Mouse (Mus musculus): ENCODE results near the gene Ptpn4.

Gene Ptpn4

DNA sequence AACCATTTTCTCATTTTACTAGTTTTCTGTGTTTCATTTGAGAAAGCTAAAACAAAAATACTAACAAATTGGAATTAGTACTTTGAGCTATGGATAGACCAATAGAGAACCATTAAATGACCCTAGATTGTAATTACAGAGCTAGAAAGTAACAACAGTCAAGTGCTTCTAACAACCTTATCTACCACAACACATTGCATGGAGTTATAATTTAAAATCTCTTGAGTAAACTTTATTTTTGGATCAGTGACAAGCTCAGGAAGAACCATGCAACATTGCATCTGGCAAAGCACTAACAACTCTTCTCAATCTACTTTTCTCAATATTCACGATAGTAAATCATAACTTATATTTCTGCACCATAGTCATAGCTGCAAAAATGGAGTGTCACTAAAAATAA, 29.7 kb downstream of the Ptpn4 start:
- no peak for DNase-seq (ENCODE audit: low read depth, low spot score)

- DNase-seq (ENCODE audit: low read depth, low spot score), result no peak
Observed at GRCm38 (mm10) chr1:119805984-119806383, 31.4 kb downstream of the Ptpn4 start.

DNA sequence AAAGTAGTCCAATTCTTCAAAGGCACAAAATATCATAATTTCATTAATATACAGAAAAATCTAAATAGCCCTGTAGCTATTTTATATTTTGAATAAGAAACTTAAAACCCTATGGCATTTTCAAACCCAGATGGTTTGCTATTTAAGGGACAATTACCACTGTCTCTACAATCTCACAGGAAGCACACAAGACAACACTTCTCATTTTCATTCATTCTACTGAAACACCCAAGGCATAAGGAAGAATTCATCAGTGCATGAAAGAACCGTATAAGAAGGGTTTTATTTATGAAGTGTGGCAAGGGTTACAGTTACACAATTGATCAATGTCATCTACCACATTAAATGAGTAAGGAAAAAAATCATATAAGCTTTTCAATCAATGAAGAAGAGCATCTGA, 32.8 kb downstream of the Ptpn4 start:
- DNase-seq (ENCODE audit: low read depth, low spot score), result no peak

DNA sequence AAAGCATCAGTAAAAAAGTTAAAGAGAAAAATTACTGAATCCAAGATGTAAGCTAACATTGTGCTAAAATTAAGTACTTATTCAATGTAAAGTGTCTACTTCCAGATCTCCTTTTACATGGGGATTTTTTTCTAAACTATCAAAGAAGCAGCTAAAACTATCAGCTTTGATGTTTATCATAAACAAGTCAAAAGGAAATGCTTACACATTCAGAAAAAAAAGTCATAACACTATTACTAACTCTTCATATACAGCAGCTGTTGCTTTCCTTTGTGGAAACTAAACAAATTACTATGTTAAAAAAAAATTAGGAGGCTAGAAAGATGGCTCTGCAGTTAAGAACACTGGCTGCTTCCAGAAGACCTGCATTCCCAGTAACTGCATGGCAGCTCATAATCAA, 42.2 kb downstream of the Ptpn4 start:
- no peak for DNase-seq (ENCODE audit: low read depth, low spot score)

GRCm38 (mm10) chr1:119794342-119794741, 43.1 kb downstream of the Ptpn4 start:
- no peak for DNase-seq (ENCODE audit: low read depth, low spot score)

- DNase-seq (ENCODE audit: low read depth, low spot score), result no peak
Observed at GRCm38 (mm10) chr1:119790616-119791015, 46.8 kb downstream of the Ptpn4 start.

DNA sequence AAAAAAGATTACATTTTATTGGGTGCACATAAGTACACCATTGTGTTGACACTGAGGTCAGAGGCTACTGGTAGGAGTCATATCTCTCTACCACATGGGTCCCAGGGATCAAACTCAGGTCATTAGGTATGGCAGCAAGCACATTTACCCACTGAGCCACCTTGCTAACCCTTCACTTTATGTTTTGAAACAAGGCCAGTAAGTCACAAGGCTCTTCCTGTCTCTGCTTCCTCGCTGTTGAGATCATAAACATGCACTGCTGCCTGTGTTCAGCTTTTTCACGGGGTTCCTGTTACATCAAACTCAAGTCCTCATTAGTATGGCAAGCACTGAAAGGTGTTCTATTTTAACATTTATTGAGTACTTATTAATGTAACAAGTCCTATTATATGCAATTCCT, 61.5 kb downstream of the Ptpn4 start:
- DNase-seq (ENCODE audit: low read depth, low spot score), result no peak

GRCm38 (mm10) chr1:119735692-119736091, 101.7 kb downstream of the Ptpn4 start:
- DNase-seq (ENCODE audit: low read depth, low spot score), result no peak

DNA sequence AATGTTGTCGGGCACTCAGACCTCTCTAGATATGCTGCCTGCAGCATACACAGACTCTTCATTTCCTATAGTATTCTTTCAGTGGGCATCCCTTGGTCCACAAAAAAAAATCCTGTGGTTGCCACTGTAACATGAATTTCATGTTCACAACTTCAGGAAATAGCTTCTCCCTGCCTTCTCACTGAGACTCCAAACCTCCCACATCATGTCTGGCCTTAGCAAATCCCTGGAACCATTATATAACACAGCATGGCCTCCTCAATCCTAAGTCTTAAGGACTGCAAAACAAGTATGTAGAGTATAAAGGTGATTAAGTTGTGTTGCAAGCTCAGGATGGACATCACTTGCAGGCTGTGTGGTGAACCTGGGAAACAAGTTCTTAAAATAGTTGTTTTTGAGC, 102.6 kb downstream of the Ptpn4 start:
- DNase-seq (ENCODE audit: low read depth, low spot score), result no peak

GRCm38 (mm10) chr1:119731166-119731565, 106.2 kb downstream of the Ptpn4 start:
- no peak for DNase-seq (ENCODE audit: low read depth, low spot score)

GRCm38 (mm10) chr1:119713017-119713416, 124.4 kb downstream of the Ptpn4 start:
- DNase-seq (ENCODE audit: low read depth, low spot score), result no peak

DNA sequence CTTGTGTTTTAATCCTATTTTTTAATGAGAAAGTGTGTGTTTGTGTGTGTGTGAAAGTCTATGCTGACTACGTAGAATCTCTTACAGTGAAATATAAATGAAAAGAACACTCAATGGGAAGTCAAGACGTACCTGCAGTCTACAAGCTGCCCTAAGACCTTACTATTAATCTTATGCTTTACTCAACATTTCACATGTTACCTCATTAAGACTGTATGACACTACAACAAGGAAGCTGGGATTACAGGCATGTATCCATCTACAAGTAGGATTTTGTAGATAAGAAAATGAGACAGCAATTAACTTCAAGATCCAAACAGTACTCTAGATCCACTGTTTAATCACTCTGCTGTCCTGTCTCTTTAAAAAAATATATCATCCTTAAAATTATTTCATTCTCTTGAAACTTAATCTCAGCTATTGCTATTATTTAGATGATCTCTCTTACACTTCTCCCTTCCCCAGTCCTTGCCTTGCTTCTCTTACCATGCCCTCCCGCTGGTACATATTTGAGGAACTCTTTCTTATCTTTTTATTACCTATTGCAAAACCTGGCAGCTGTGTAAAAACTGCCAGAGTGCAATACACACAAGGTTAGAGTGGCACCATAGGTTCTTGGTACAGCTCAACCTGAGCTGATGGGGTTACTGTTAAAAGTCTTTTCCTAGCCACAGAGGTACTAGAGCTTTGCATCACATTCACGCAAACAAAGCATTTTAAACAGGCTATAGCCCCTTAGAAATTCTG, 130.8 kb downstream of the Ptpn4 start:
- no peak for DNase-seq (ENCODE audit: low read depth, low spot score)

DNA sequence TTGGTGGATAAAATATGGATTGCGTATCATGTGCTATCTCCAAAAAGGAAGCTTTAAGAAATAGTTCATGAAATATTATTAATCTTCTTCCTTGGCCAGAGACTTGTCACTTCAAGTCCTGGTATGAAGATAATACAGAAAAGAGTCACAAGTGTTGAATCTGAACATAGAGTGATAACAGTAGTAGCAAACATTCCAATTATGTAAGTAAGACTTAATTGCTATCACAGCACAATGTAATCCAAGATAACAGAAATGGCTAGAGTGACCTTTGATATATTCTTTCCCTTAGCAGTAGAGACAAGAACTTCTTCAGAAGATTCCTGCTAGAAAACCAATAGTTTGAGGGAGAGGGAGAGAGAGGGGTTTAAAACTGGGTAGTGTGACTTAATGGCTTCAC, 140.6 kb downstream of the Ptpn4 start:
- DNase-seq (ENCODE audit: low read depth, low spot score), result no peak

GRCm38 (mm10) chr1:119685773-119686558, 151.4 kb downstream of the Ptpn4 start:
- no peak for DNase-seq (ENCODE audit: low read depth, low spot score)

DNA sequence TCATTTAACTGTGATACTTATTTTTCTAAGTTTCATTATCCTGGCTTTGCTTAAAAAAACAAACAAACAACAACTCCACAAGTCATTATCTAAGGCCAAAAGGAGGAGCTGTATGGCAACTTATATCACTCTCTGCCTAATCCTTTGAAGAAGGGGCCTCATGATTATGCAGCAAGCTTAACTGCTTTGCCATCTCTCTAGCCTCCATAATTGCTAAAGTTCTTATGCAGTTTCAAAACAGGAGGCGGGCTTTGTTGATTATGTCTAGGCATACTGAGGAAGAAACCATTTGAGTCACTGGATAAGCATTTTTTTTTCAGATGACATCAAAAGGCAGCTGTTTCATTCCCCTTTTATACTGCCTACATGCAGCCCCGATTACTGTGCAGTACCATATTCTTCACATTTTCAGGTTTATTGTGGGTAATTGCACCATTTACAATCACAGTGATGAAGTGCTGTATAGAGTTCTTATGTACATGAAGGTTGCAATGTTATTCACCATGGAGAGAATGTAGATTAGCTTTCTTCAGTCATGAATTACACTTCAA, 155.7 kb downstream of the Ptpn4 start:
- no peak for DNase-seq (ENCODE audit: low read depth, low spot score)

DNA sequence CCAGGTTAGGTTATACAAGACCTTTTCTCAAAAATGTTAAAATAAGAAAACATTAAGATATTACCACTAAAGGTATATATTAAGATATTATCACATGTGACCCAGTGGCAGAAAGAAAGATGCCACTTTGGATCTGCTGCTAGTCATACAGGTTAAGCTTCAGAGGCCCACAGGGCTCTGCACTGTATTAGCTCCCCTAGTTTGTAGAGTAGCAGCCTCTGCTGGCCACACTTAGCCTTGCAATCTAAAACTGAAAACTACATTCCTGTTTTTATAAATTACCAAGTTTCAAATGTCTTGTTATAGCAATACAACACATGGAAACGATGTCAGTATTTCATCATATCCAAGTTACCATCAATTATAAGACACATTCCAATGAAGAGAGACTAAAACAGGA, 162.4 kb downstream of the Ptpn4 start:
- no peak for DNase-seq (ENCODE audit: low read depth, low spot score)

DNA sequence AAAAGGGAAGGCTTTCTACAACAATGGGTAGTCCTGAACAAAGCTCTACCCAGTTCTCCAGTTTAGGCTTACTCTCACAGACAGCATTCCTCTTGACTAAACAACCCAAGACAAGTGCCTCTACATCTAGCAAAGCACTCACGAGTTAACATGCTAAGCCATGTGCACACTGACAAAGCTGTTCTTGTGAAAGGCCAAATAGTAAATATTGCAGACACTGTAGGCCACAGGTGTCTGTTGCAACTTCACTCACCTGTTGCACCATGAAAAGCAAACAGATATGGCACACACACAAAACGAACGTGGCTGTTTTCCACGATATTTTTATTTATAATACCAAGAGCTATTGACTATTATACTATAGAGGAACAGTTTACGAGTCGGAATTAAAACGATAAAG, 170.5 kb downstream of the Ptpn4 start:
- DNase-seq (ENCODE audit: low read depth, low spot score), result no peak

DNA sequence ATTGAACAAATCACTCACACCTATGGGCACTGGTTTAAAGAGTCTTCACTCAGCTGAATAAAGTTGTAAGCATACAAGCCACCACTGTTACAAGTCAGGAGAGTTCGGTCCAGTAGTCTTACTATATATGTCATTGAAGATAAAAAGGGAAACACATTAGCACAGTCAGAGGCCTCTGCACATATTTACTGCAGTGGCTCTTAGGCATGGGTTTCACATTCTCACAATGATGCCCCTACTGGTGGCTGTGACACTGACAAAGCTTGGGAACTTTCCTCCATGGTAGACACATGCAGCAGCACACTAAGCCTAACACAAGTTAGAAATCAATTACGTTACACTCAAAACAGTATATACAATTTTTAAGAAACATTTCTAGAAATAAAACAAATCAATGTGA, 183.1 kb downstream of the Ptpn4 start:
- no peak for DNase-seq (ENCODE audit: low read depth, low spot score)

DNA sequence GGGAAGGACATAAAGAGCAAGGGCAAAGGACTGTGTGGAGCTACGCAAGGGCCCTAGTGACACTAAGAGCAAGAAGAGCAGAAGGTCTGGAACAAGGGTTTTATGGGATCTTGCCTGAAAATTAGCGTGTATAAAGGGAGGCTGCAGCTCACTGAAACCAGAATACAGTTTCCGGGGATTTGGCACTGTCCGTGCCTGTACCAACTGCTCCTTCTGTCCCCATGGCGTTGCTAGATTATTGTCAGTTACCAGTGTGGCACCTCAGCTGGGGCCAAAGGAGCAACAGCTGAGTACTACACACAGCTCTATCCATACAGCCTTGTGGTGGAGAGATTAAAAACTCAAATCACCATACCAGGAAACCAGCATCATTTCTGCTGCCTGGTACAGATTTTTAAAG, 187.0 kb downstream of the Ptpn4 start:
- DNase-seq (ENCODE audit: low read depth, low spot score), result no peak

DNA sequence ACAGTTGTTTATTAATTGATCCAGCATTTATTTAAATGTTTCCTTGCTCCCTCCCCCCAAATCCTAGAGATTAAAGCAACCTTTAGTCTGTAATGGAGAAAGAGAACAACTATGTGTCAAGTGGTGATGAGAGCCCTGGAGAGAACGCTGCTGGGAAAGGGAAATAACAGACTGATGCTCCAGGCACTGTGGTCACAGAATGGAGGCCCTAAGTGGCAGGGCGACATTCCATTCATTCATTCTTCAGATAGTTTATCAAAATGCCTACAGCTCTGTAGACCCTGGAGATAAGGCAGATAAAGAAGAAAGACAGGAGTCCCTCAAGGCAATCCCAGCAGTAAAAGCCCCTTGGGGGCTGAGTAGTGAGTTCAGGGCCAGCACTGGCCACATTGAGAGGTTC, 187.8 kb downstream of the Ptpn4 start:
- no peak for DNase-seq (ENCODE audit: low read depth, low spot score)

- DNase-seq (ENCODE audit: low read depth, low spot score), result peak; percentile 76
Observed at GRCm38 (mm10) chr1:119648205-119649111, 189.0 kb downstream of the Ptpn4 start, which contains the start of gene Epb41l5. Gene Epb41l5, minus strand, starts transcription at chr1:119649000.

DNA sequence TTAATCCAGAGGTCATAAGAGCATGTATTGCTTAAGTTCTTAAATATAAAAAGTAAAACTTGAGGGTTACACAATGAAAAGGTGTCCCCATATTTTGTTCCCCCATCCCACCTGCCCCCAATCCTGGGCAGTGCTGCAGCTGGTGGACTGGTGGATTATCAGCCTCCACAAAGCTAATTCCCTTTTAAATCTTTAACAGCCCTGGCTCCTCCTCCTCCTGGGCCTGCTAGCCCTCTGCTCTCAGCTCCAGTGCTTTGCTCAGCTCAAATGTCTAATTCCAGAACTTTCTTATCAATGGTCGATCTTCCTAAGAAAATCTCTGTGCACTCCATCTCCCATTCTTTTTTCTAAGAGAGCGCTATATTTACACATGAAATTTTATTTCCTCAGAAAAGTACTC, 191.1 kb downstream of the Ptpn4 start:
- no peak for DNase-seq (ENCODE audit: low read depth, low spot score)

All from WW6 (cell line).